Mouse (Mus musculus) bone marrow macrophage, adult 2 months (primary cell): ENCODE data around the gene Tsku. TPM values are rescaled to one million over a fixed set of nuclear protein-coding genes. Genes with fewer than 3 reads are reported as not detected.

Experiments used
- H3K27ac ChIP-seq: 2 replicates; pipeline ENCODE4 v1.5.1; 2012; ENCODE audit warnings: low read depth, low read length; ENCODE audit not compliant: insufficient read depth
- H3K4me1 ChIP-seq: 2 replicates; pipeline ENCODE4 v1.6.1; 2012; ENCODE audit warnings: low read length; ENCODE audit not compliant: control insufficient read depth, insufficient read depth
- H3K4me3 ChIP-seq: 2 replicates; pipeline ENCODE4 v1.5.1; 2012; ENCODE audit warnings: mild to moderate bottlenecking, low read length, moderate library complexity; ENCODE audit not compliant: insufficient read depth
- CTCF ChIP-seq: IDR thresholded peaks from 2 replicates; pipeline ENCODE4 v1.5.1; 2012; ENCODE audit warnings: low read depth, mild to moderate bottlenecking, low read length, moderate library complexity
- POLR2A ChIP-seq: IDR thresholded peaks from 2 replicates; pipeline ENCODE4 v1.6.1; 2012; ENCODE audit warnings: mild to moderate bottlenecking, low read depth, low read length, borderline replicate concordance
- polyA plus RNA-seq: library from polyadenylated mRNA; stranded (reverse); fragments of >200 nt; gene quantifications from 2 replicates; pipeline ENCODE4 v1.2.4, GENCODE M21; 2012; ENCODE audit not compliant: missing spikeins, insufficient read depth, insufficient read length

The Tsku gene
- polyA plus RNA-seq, 1 experiment = 39.7 TPM

- no peak for TF ChIP-seq CTCF
- no peak for TF ChIP-seq POLR2A
- H3K27ac ChIP-seq = no peak overlapping the region
- peaks cover 36% of the 10 kb centered on the region for H3K4me1 ChIP-seq
- peak overlapping the region; percentile 88 for H3K4me3 ChIP-seq
Observed at GRCm38 (mm10) chr7:98359951-98360620, 1.0 kb downstream of the Tsku start.

GRCm38 (mm10) chr7:98358016-98358415 lies 3.1 kb downstream of the Tsku start:
- H3K4me1 ChIP-seq = peaks cover 42% of the 10 kb centered on the region
- no peak for TF ChIP-seq CTCF
- H3K27ac ChIP-seq = no peak overlapping the region
- H3K4me3 ChIP-seq = no peak overlapping the region

GRCm38 (mm10) chr7:98357324-98357723 lies 3.8 kb downstream of the Tsku start:
- Histone ChIP-seq H3K4me3 (no peak overlapping the region), H3K27ac (no peak overlapping the region), H3K4me1 (peaks cover 37% of the 10 kb centered on the region)
- TF ChIP-seq CTCF (no peak), POLR2A (no peak)

- H3K4me3 ChIP-seq = no peak overlapping the region
- H3K4me1 ChIP-seq = peaks cover 33% of the 10 kb centered on the region
- no peak for TF ChIP-seq CTCF
- TF ChIP-seq POLR2A = no peak
- no peak overlapping the region for H3K27ac ChIP-seq
Observed at GRCm38 (mm10) chr7:98354921-98355310, 6.2 kb downstream of the Tsku start.

- no peak for TF ChIP-seq POLR2A
- TF ChIP-seq CTCF = no peak
- Histone ChIP-seq H3K4me3 (no peak overlapping the region), H3K4me1 (peaks cover 28% of the 10 kb centered on the region), H3K27ac (no peak overlapping the region)
Observed at GRCm38 (mm10) chr7:98354160-98354920, 6.8 kb downstream of the Tsku start.

- H3K4me3 ChIP-seq = no peak overlapping the region
- TF ChIP-seq CTCF (no peak), POLR2A (no peak)
- H3K27ac ChIP-seq = no peak overlapping the region
- peaks cover 25% of the 10 kb centered on the region for H3K4me1 ChIP-seq
Observed at GRCm38 (mm10) chr7:98353616-98354015, 7.5 kb downstream of the Tsku start.

- TF ChIP-seq POLR2A (no peak), CTCF (no peak)
Observed at GRCm38 (mm10) chr7:98351523-98351922, 9.6 kb downstream of the Tsku start.

GRCm38 (mm10) chr7:98349821-98350220 lies 11.3 kb downstream of the Tsku start:
- TF ChIP-seq CTCF (no peak), POLR2A (no peak)
- Histone ChIP-seq H3K27ac (no peak overlapping the region), H3K4me1 (peaks cover 5% of the 10 kb centered on the region), H3K4me3 (no peak overlapping the region)

More at GRCm38 (mm10) chr7:98351523-98351922, 9.6 kb downstream of the Tsku start:
- H3K4me1 ChIP-seq = peaks cover 21% of the 10 kb centered on the region
- H3K4me3 ChIP-seq = no peak overlapping the region
- H3K27ac ChIP-seq = no peak overlapping the region

- H3K4me3 ChIP-seq = no peak overlapping the region
- TF ChIP-seq CTCF (peak; percentile 84), POLR2A (no peak)
- no peaks in the 10 kb centered on the region; the same call in 1 of the 2 replicates for H3K4me1 ChIP-seq
- H3K27ac ChIP-seq = no peak overlapping the region
Observed at GRCm38 (mm10) chr7:98349096-98349495, 12.0 kb downstream of the Tsku start.

- H3K4me3 ChIP-seq = no peak overlapping the region
- no peaks in the 10 kb centered on the region for H3K4me1 ChIP-seq
- H3K27ac ChIP-seq = no peak overlapping the region
- TF ChIP-seq CTCF (peak; percentile 86), POLR2A (no peak)
Observed at GRCm38 (mm10) chr7:98348043-98348442, 13.1 kb downstream of the Tsku start.
